Mouse (Mus musculus): Measurements from ENCODE around the gene Nfkbid.

Gene Nfkbid

GRCm38 (mm10) chr7:30429327-30429726 lies 7.8 kb downstream of the Nfkbid start:
- DNase-seq (ENCODE audit: extremely low read depth, low read depth), result no peak

GRCm38 (mm10) chr7:30430191-30430590 lies 8.7 kb downstream of the Nfkbid start:
- DNase-seq (ENCODE audit: extremely low read depth, low read depth), result no peak

GRCm38 (mm10) chr7:30431793-30432192 lies 10.3 kb downstream of the Nfkbid start:
- DNase-seq (ENCODE audit: extremely low read depth, low read depth), result no peak

GRCm38 (mm10) chr7:30434238-30434637 lies 12.7 kb downstream of the Nfkbid start:
- no peak for DNase-seq (ENCODE audit: extremely low read depth, low read depth)

GRCm38 (mm10) chr7:30434701-30435100 lies 13.2 kb downstream of the Nfkbid start:
- no peak for DNase-seq (ENCODE audit: extremely low read depth, low read depth)

- DNase-seq (ENCODE audit: extremely low read depth, low read depth), result no peak
Observed at GRCm38 (mm10) chr7:30435156-30435555, 13.6 kb downstream of the Nfkbid start.

- DNase-seq (ENCODE audit: extremely low read depth, low read depth), result no peak
Observed at GRCm38 (mm10) chr7:30436879-30437278, 15.3 kb downstream of the Nfkbid start.

GRCm38 (mm10) chr7:30439734-30440133 lies 18.2 kb downstream of the Nfkbid start:
- DNase-seq (ENCODE audit: extremely low read depth, low read depth), result no peak

- DNase-seq (ENCODE audit: extremely low read depth, low read depth), result no peak
Observed at GRCm38 (mm10) chr7:30440697-30441096, 19.2 kb downstream of the Nfkbid start.

- DNase-seq (ENCODE audit: extremely low read depth, low read depth), result no peak
Observed at GRCm38 (mm10) chr7:30443696-30444095, 22.2 kb downstream of the Nfkbid start.

- DNase-seq (ENCODE audit: extremely low read depth, low read depth), result no peak
Observed at GRCm38 (mm10) chr7:30444154-30444970, 22.8 kb downstream of the Nfkbid start.

- DNase-seq (ENCODE audit: extremely low read depth, low read depth), result no peak
Observed at GRCm38 (mm10) chr7:30444971-30445751, 23.6 kb downstream of the Nfkbid start, which contains the start of gene Aplp1. TSS of gene Aplp1 (minus strand) at chr7:30445535.

GRCm38 (mm10) chr7:30450241-30450640 lies 28.7 kb downstream of the Nfkbid start:
- DNase-seq (ENCODE audit: extremely low read depth, low read depth), result no peak

- DNase-seq (ENCODE audit: extremely low read depth, low read depth), result no peak
Observed at GRCm38 (mm10) chr7:30453327-30453726, 31.8 kb downstream of the Nfkbid start.

- no peak for DNase-seq (ENCODE audit: extremely low read depth, low read depth)
Observed at GRCm38 (mm10) chr7:30453766-30454165, 32.2 kb downstream of the Nfkbid start.

GRCm38 (mm10) chr7:30454259-30454658 lies 32.7 kb downstream of the Nfkbid start:
- no peak for DNase-seq (ENCODE audit: extremely low read depth, low read depth)

- DNase-seq (ENCODE audit: extremely low read depth, low read depth), result no peak
Observed at GRCm38 (mm10) chr7:30456487-30456886, 35.0 kb downstream of the Nfkbid start.

GRCm38 (mm10) chr7:30456911-30457628 lies 35.5 kb downstream of the Nfkbid start:
- DNase-seq (ENCODE audit: extremely low read depth, low read depth), result no peak

GRCm38 (mm10) chr7:30457629-30458330 lies 36.2 kb downstream of the Nfkbid start, which contains the start of the genes Kirrel2 and Nphs1:
TSS of gene Kirrel2 (minus strand) at chr7:30457690.
TSS of gene Nphs1 (plus strand) at chr7:30458315.
- no peak for DNase-seq (ENCODE audit: extremely low read depth, low read depth)

GRCm38 (mm10) chr7:30459484-30459883 lies 38.0 kb downstream of the Nfkbid start:
- DNase-seq (ENCODE audit: extremely low read depth, low read depth), result no peak

- no peak for DNase-seq (ENCODE audit: extremely low read depth, low read depth)
Observed at GRCm38 (mm10) chr7:30463568-30463967, 42.0 kb downstream of the Nfkbid start.
